Mouse (Mus musculus) cerebral cortex, adult 2 months (tissue): ENCODE measurements around the gene Zfp541.

Experiments used
- WGBS: fragments of 180-500 bp; shearing (Covaris S2); methylation state at CpG from one replicate; pipeline ENCODE4 v1.1.7; 2018; 5-methylcytosine and 5-hydroxymethylcytosine counted together

Zfp541 gene

DNA sequence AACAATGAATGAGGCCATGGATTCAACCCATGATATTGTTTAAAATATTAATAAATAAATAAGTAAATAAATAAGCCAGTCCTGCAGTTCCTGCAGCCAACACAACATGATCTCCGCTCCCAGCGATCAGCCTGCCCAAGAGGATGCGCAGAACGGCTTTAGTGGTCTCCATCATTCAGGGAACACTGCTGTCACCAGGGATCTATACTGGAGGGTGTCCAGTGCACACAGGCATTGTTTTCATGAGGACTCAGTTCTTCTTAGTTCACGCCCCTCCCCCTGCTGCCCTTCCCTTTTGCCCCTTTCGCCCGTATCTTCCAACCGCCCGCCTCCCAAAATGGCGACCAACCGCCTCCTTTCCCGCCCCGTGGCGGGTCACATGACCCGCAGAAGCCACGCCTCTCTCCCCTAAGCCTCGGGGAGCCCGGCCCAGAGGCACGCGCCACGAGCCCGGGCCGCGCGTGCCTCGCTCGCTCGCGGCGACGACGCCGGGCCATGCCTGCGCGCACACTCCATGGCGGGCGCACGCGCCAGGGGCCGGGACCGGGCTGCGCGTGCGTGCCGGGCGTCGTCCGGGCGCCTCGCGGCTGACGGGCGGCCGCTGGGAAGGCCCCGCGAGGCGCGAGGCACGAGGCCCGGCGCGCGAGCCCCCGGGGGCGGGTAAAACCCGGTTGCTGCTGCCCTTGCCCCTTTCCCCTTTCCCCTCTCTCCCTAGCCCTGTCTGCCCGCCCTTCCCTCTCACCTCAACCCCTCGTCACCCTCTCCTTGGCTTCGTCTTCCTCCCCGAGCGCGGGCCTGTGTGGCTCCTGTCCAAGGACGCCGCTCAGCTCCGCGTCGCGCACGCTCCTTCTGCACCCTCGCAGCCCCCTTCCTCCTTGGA is at the start of gene Zfp541:
Gene Zfp541, plus strand, starts transcription at position 596 of the 880 bp plus-strand sequence.
- WGBS = 51% methylated on average over 80 of the region's 80 CpGs

DNA sequence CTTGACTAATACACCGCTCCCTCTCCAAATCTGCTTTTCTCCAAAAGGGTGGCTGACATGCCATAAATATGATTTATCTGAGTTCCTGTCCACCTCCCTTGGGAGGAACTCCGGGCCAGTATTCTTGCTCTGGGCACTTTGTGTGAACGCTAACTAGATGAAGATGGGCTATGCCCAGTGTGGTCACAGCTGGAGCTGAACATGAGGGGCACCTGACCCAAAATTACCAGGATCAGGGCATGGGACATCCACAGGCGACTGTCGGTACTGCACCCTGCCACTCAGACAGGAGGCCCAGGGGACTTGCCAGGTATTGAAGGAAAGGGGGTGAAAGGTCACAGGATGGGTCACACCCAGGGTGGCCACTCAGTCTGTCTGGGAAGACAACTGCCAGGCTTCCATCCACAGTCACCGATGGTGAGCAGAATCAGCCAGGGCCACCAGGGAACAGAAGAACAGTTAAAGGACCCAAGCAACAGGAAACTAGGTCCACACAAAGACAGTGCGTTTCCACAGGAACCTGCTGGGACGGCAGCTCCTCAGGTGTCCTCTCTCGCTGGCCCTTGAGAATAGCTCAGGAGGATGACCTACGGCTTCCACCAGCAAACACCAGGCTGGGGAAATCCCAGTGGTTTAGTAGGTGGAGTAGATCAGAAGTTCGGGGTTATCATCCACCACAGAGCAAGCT is 48.9 kb upstream of the Zfp541 start:
- WGBS = 74% methylated on average over 11 of the region's 11 CpGs

DNA sequence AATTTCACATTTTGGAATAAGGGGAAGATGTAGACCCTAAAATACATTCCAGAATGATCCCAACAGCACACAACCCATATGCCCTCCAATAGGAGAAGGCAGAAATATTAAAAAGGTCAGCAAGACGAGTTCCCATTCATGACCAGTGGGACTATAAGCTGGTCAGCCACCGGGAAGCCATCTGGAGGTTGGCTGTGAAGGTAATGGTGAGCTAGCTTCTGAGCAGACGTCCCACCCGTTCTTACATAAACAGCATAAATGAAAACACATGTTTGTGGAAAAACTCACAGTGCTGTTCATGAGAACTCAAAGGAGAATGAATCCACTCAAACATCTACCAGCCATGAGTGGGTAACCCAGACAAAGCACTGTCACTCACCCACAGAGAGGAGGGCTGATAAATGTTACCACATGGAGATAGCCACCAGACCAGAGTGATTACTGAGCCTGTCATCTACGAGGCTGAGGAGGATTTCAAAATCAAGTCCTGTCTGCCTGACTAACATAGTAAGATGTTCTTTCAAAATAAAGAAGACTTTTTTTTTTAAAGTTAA is 47.8 kb upstream of the Zfp541 start:
- 63% methylated on average over 5 of the region's 5 CpGs for WGBS

DNA sequence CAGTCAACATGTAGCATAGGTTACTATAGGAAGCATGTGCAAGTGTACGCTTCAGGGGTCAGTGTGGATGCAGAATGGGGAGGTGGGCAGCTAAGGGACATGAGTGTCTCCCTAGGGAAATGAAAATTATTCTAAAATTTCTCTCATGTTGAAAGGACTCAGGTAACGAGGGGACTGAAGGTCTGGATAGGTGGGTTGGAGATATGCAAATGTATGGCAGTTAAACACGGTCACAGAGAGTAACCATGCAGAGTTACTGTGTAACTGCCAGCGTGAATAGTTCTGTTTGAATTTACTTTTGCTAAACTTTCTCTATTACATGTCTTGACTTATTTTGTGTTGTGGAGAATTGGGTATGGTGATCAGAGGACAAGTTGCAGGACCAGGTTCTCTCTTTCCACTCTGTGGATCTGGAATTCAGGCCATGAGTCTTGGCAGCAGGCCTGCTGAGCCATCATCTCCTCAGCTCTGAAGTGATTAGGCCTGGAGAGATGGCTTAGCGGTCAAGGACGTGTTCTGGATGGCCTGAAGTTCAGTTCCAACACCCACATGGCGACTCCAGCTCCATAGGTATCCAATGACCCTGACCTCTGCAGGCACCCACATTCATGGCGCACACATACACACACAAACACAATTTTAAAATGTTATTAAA is 47.0 kb upstream of the Zfp541 start:
- whole genome bisulfite sequencing = 83% methylated on average over 8 of the region's 8 CpGs

DNA sequence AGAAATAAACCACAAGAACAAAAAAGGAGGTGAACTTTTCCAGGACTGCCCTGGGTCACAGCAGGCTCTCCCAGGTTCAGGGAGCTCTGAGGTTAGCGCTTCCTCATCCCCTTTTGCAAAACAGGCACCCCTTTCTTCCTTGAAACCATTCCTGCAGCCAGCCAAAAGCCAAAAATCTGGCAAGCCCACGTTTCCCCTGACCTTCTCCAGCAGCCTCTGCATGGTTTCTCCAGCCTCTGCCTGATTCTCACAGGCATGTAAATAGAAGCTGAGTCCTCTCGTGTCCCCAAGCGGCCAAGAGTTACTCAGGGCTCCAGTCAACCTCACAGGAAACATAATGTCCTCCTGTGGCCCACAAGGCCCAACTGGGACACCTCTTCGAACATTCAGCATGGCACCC is 46.2 kb upstream of the Zfp541 start:
- WGBS = 55% methylated on average over 5 of the region's 5 CpGs

DNA sequence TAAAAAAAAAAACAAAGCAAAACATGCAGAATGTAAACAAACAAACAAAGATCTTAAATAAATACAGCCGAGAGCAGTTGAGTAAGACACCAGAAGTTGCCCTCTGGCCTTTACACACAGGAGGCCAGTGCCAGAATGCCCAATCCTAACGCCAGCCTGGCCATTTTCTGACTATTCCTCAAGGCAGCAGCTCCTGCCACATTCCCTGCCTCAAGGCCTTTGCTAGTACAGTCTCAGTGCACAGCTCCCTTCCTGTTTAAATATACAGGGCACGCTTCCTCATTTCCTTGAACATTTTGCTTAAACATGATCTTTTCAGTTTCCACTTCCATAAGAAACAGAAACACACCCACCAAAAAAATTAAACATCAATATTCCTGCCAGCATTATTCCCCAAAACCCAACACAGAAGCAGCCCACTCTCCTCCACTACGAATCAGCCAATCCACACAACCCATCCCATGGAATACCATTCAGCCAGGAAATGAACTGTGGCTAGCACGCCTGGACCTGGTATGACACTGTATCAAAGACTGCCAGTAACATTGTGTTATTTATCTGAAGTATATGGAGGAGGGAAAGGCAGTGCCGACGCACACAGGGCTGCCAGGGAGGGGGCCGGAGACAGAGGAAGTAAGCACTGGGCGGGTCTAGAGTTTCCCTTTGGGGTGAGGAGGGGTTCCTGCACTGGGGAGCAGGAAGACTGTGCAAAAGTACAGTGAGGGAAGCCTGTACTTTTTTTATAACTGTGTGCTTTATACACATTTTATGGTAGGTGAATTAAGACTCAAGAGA is 43.4 kb upstream of the Zfp541 start:
- 66% methylated on average over 9 of the region's 9 CpGs for WGBS

DNA sequence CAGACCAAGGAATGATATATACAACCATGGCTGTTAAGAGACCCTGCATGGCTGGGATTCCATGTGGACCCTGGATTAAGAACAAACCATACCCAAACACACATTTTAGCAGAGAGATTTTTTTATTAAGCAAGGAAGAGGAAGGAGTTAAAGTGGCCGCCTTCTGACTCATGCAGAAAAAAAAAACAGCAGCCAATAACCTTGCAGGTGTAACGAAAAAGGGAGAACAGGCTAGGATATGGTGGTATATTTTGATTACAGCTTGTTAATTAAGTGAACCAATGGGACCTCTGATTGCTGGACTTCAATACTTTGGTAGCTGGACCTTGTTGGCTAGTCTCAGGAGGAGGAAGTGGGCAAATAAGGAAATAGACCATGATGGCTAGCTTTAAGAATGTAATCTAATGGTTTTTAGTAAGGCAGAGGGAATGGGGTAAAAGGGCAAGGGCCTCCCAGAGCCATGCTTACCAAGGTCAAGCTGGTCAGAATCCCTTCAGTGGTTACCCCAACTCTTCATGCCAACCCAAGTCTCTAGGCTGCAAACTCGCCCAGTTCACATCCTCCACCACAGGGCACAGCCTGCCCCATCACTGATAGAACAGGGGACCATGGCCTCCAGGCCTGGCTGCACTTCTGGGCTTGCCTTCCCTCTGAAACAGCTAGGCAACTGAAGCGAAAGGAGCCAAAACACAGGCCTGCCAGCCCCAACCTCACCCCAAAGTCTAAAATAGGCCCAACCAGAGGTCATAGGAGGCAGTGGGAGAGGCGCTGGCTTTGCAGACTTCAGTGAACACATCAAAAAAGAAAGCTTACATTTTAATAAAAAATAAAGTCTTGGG is 42.1 kb upstream of the Zfp541 start:
- 85% methylated on average over 5 of the region's 5 CpGs for WGBS

DNA sequence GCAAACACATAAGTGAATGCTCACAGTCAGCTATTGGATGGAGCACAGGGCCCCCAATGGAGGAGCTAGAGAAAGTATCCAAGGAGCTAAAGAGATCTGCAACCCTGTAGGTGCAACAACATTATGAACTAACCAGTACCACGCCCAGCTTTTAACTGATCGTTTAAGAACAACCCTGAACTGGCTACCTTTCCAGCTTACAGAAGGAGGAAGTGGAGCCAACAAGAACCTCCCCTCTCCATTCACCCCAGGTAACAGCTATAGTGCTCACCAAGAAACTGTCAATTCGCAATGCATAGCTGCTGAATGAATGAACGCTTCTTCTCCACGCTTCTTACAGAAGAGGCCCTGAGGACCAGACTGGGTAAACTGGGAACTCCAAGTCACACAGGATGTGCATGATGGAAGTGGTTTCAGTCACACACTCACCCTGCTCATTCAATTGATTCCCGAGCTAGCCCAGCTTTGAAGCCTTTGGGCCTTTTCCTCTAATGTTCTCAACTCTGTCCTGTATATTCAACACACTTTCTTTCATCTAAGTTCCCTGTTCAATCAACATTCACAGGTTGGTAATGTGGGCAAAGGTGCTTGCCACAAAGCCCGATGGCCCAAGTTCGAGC is 36.9 kb upstream of the Zfp541 start:
- WGBS = 91% methylated on average over 8 of the region's 8 CpGs

DNA sequence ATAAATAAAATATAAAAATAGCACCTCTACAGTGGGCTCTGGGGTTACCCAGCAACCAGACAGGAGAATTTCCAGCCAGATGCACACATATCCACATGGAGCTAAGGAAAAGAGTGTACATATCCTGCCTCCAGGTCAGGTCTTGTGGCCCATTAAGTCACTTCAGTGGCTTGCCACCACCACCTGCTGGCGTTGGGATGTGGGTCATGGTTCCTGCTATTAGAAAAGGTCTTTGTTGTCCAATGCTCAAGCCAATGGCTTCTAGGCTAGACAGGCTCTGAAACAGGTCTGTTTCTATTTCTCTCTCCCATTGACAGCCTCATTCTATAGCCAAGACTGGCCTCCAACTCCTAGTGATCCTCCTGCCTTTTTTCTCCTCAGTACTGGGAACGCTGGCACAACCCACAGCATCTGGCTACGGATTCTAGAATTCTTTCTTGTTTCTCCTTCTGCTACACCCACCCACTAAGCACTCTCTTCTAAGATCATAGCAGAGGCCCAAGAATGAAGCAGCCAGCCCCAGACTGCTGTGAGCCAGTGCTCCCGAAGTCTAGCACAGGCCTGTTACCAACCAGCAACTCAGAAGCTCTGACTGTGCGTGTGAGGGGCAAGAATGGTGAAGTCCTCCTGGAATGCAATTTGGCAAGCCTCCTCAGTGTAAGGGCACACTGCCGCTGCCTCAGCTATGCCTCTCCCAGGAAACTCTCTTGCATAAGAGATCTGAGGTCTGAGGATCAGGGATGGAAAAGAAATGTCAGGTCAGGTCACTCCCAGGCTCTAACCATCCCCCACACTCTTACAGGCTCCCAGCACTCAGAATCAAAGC is 33.3 kb upstream of the Zfp541 start:
- 22% methylated on average over 6 of the region's 6 CpGs for WGBS

DNA sequence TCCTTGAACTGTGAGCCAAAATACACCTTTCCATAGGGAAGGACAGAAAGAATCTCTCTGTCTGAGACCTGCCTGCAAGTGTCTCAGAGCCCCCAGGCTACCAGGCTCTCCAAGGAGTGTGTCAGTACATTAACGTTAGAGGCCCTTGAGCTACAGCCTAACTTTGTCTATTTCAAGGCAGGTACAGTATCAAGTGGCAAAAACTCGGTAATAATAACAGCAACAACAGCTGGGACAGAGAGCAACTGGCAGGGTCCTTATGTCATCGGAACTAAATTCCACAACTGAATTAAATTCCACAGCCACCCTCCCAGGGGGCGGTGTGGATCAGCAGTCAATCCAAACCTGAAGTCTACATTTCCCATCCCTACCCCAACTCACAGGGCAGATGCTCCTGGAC is 30.5 kb upstream of the Zfp541 start:
- WGBS = 84% methylated on average over 4 of the region's 4 CpGs

DNA sequence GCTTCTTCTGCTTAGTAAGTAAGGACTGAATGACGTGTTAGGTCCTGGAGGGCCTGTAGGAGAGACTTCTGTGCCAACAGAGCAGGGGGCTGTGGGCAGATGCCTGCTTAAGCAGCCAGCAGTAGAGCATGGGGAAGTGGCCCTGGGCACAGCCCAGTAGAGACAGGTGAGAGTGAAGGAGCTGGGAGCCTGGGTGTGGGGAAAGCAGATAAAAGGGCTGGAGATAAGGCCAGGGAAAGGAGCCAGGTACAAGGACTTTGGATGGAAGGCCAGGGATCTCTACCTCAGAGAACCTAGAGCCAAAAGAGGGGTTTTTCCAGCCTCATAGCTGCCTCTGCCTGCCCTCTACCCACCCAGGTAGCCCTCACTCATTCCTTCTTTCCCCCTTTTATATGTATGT is 28.6 kb upstream of the Zfp541 start:
- 78% methylated on average over 1 of the region's 1 CpGs for WGBS

DNA sequence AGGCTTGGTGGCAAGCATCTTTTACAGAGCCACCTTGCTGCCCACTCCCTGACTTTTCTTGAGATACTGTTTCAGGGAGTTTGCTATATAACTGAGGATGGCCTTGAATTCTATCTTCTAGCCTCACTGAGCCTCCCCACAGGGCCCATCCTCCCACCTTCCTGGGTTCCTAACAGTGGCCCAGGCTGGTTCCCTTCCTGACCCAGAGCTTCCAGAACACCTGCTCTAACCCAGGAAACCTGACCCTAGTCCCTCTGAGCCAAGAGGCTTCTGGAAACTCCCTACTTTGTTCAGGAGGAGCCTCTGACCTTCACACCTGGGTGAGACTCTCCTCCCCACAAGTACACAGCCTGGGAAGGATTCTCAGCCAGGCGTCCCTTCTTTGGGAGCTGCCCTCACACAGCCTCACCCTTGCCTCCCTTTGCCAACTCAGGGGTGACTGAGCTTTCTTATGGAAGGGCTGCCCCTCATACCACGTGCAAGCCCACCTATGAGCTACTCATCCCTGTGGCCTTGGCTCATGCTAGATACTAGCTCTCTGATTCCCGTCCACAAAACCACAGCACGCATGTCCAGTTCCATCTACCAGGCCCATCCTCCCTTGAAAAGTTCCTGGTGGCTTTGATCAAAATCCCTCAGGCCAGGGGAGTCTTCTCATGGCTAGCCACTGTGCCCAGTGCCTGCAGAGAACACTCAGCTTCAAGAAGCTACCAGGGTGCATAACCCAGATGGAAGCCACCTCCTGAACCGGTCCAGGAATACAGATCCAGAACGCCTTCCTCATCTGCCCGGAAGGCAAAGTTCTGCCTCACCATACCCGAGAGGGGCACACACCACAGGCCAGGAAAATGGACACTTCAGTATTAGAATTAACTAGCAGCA is 27.8 kb upstream of the Zfp541 start:
- WGBS = 96% methylated on average over 8 of the region's 8 CpGs

DNA sequence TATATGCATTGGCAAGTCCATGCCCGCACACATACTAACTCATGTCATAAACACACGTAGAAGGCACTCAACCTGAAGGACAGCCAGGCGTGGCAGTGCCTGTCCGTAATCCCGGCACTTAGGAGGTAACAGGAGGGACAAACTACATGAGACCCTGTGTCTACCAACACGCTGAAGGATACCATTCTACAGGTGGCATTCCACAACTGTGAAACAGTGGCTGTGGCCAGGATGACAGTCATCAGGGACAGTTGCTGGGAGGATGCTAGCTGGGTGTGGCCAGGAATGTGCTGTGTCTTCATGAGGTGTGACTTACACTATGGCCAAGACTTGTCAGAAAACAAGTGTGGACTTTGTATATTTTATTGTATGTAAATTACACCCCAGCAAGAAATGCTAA is 24.6 kb upstream of the Zfp541 start:
- WGBS = 96% methylated on average over 6 of the region's 6 CpGs

DNA sequence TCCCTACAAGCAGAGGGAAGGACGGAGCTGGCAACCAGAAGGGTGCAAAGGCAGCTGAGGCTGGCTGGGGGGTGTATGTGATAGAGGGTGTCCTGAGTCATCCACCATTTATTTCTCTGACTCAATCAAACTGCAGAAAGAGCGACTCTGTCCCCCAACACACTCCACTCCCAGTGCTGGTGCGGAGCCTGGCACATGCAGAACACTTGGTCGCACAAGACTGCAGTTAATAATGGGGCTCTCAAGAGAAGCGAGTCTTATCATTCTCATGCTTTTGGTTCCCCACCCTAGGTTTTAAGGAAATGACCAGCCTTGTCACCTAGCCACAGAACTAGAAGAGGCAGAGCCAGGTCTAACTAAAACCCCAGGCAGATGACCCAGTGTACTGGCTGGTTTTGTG is 22.3 kb upstream of the Zfp541 start:
- whole genome bisulfite sequencing = 59% methylated on average over 5 of the region's 5 CpGs

DNA sequence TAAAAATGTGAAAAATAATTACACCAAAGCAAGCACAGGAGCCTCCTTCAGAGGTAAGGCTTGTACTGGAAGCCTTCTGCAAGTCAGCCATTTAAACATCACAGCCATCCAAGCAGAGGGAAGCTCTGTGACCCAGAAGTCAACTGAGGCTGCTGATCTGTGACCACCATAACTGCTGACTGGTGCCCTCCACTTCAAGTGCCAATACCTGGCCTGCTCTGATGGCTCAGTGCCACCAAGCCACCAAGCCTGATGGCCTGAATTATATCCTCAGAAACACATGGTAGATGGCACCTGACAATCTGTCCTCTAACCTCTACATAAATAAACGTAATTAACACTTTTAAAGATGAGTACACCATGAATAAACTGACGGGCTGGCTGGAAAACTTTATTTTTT is 20.4 kb upstream of the Zfp541 start:
- WGBS = 75% methylated on average over 2 of the region's 2 CpGs

DNA sequence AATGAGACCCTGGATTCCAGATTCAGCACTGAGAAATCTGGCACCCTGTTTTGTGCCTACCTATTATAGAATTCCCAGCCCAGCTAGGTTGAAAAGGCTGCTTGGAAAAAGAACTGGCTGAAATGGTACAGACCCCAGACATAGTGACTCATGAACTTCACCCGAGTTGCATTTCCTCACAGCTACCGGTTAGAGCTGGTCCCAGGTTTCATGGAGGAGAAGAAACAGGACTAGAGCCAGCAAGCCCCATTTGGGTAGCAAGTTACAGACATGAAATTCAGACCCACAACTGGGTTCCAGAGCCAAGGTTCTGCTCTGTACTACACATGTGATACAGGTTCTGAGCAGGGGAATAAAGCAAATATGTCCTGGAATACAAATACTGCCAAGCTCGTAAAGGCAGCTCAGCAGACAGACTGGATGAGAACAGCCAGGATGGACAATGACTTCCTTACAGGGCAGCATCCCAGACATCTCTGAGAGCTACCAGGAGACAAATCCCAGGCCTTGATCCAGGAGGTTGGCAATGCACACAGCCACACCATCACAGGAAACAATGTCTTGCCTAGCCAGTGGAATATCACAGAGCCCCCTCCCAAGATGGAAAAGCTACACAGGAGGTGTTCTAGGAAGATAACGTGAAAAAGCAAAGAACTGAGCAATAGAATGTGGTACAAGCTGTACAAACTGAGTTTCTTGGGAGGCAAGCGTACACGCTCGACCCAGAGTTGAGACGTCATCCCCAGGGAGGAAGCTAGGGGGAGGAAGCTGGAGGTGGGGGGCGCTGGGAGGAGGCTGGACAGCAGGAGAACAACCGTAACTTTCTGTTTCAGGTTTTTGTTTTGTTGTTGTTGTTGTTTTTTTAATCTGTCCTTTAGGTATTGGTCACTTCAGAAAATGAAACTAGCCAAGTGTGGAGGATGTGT is 18.5 kb upstream of the Zfp541 start:
- 37% methylated on average over 10 of the region's 10 CpGs for WGBS

DNA sequence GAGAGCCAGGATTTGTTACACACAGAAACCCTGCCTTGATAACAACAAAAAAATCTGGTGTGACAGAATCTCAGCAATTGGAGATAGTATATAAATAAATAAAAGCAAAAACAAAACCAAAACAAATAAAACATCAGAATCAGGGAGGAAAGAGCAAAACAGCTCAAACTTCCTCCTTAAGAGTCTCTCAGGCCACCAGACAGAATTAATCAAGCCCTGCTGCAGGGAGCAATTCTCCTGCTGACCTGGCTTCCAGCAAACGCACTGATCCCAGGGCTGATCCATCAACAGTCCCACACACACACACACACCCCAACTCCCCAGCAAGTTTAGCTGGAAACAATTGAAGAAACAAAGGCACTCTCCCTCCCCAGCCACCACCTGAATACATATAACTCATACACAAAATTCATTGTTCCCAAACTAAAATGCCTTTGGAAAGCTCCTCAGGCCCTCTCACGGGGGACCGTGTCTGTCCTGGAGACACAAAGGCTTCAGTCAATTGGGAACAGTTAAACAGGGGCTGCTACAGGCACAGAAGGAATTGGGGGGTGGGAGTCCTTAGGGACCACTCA is 17.7 kb upstream of the Zfp541 start:
- 34% methylated on average over 3 of the region's 3 CpGs for WGBS
